Mouse (Mus musculus) cerebral cortex, adult 2 months (tissue): Measurements from ENCODE around the gene 0610012G03Rik.

Experiments used
- WGBS: fragments of 180-500 bp; shearing (Covaris S2); methylation state at CpG from one replicate; pipeline ENCODE4 v1.1.7; 2018; 5-methylcytosine and 5-hydroxymethylcytosine counted together

0610012G03Rik gene

GRCm38 (mm10) chr16:31948345-31948774 is at the start of gene 0610012G03Rik, which contains the start of gene Ncbp2:
Gene 0610012G03Rik (minus strand): TSS chr16:31948494.
Gene Ncbp2 (plus strand): TSS chr16:31948513.
- WGBS, result under 1% methylated on average over 55 of the region's 55 CpGs

DNA sequence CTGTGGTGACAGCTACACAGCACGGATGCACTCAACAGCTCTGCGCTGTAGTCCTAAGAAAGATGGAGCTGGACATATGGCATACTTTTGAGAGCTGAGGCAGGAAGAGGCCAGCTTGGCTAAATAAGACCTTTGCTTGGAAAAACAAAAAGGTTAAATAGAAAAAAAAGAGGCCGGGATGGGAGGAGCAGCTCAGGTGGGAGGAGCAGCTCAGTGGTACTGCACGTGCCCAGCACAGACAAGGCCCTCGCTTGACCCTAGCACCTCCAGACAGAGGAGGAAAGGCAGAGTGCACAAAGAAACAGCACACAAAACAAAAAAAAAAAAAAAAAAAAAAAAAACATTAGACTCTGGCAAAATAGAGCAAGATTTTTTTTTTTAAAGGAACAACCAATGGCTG is 48.1 kb upstream of the 0610012G03Rik start:
- WGBS, result 85% methylated on average over 5 of the region's 5 CpGs

GRCm38 (mm10) chr16:31993195-31993594 is 44.9 kb upstream of the 0610012G03Rik start:
- WGBS, result 97% methylated on average over 4 of the region's 4 CpGs

DNA sequence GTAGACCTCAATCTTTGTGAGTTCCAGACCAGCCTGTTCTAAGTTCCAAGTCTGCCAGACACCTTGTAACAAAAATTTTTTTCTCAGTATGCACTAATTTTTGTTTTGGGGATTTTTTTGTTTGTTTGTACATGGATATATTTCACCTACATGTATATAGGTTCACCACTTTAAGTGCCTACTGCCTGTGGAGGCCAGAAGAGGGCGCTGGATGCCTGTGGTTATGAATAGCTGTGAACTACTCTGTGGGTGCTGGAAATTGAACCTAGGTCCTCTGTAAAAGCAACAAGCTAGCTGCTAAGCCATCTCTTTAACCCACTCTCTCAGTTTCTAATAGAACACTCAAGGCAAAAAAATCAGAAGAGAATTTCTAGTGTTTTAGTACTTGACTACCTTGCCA is 43.7 kb upstream of the 0610012G03Rik start:
- WGBS, result 46% methylated on average over 1 of the region's 1 CpGs

DNA sequence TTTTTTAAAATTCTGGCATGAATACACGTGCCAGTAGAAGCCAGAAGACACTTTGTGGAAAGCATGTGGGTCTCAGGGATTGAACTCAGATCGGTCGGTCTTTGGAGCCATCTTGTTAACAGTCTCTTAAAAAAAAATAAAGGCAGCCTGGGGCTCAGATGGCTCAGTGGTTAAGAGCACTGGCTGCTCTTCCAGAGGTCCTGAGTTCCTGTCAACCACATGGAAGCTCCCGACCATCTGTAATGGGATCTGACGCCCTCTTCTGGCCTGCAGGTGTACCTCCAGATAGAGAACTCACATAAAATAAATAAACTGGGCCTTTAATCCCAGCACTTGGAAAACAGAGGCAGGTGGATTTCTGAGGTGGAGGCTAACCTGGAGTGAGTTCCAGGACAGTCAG is 32.7 kb upstream of the 0610012G03Rik start:
- 75% methylated on average over 5 of the region's 5 CpGs for WGBS

DNA sequence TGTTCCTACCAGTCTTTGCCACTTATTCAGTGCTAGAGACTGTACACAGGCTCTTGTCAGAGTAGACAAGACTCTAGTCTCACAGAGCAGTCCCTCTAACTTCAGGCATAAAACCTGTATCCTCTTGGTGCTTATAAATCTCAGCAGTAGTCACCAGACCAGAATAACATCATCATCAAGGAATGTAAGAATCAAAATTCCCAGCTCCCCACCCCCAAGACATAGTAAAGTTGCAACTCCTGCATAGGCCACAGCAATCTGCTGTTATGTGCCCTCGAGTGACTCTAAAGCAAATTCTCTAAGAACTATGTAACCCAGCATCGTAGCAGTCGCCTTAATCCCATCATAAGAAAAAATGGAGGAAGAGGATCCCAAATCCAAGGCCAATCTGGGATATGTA is 31.2 kb upstream of the 0610012G03Rik start:
- WGBS, result 96% methylated on average over 3 of the region's 3 CpGs

DNA sequence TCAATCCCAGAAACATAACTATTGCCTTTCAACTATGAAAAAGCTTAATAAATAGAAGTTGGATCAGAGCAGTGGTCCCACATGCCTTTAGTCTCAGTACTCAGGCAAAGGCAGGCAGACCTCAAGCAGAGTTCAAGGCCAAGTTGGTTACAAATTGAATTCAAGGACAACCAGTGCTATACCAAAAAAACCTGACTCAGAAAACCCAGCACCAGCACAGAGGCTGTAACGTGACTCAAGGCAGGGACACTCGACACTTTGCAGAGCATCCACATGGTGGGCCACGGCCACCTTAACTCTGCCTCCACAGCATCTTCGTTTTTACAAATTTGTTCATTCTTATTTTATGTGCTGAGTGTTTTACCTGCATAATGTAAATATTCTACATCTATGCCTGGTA is 27.0 kb upstream of the 0610012G03Rik start:
- WGBS, result 92% methylated on average over 4 of the region's 4 CpGs

DNA sequence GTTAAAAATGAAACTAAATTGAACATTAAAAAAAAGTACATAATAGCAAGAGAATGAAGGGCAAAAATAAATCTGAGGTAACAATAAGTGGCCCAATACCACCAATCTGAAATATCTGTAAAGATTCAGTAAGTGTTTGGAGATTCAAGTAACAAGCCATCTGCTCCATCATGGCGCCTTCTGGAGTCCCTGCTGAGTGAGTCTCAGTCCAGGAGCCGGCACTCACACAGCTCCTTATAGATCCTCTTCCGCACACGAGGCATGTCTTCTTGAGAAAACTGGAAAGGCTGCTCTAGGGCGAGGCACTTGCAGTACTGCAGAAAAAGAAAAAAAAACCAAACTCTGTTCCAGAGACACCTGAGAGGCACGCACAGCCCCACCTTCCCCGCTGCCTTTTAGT is 14.9 kb upstream of the 0610012G03Rik start:
- 64% methylated on average over 7 of the region's 7 CpGs for WGBS

DNA sequence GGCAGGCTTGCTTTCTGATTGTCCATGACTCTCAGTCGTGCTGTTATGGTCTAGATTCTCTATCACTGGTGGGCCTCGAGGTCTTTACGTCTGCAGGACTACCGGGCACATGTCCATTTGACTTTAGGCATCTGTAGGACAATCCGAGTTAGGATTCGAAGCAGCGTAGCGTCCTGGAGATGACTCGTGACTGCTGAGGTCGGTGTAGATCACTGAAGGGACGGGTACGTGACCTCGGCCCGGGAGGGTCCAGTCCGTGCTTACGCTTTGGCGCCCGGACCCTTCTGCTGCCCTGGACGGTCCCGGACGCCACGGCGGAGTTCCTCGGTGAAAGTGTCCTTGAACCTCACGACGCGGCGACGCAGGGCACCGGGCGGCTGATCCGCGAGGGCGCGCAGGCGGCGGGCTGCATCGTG is 385 bp downstream of the 0610012G03Rik start:
- WGBS, result under 1% methylated on average over 38 of the region's 38 CpGs

- WGBS, result 15% methylated on average over 8 of the region's 8 CpGs
Measured at GRCm38 (mm10) chr16:31947333-31947732, 961 bp downstream of the 0610012G03Rik start.

DNA sequence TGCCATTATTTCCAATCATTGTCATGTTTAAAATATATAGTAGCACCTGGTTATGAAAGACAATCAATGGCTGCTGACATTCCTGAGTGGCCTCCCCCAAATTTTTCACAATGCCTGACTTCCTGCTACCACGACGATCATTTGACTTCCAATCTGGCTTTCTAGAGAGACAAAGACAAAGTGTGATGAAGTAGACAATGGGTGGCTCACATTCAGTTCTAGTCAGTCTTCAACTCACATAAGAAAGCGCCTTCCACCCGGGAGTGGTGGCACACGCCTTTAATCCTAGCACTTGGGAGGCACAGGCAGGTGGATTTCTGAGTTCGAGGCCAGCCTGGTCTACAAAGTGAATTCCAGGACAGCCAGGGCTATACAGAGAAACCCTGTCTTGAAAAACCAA is 2.3 kb downstream of the 0610012G03Rik start:
- 75% methylated on average over 6 of the region's 6 CpGs for WGBS

DNA sequence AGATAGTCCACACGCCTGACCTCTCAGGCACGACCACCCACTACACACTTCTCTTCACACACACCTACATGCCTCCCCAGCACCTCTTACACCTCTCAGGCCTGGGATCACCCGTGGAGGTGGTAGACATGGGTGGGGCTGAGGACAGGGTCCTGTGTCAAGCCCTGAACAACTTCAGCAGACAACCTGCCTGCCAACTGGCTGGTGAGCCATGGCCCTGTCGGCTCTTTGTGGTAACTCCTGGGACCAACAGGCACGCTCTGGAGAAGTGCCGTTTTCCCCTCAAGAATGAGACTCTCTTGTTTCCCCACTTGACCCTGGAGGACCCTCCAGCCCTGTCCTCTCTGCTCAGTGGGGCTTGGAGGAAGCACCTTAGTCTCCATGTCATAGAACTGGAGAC is 2.9 kb downstream of the 0610012G03Rik start:
- 69% methylated on average over 6 of the region's 6 CpGs for WGBS

DNA sequence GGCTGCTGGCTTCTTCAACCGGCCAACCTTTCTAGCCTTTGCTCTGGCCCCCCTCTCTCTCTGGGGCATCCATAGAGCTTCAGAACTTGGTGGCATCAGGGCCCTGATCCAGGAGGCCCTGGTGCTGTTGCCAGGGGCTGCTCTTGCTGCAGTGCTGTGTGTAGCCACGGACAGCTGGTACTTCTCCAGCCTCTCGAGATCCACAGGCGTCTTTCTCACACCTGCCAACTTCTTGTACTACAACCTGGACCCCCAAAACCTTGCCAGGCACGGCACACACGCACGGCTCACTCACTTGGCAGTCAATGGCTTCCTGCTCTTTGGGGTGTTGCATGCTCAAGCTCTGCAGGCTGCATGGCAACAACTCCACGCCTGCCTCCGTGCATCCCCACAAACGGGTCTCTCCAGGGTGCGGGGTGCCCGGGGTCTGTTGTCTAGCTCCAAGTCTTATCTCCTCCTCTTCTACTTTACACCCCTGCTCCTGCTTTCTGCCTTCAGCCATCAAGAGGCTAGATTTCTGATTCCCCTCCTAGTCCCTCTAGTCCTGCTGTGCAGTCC is 3.5 kb downstream of the 0610012G03Rik start:
- 64% methylated on average over 12 of the region's 12 CpGs for WGBS

GRCm38 (mm10) chr16:31943980-31944379 is 4.3 kb downstream of the 0610012G03Rik start:
- 6% methylated on average over 10 of the region's 10 CpGs for WGBS

GRCm38 (mm10) chr16:31940586-31940985 is 7.7 kb downstream of the 0610012G03Rik start:
- WGBS, result 81% methylated on average over 2 of the region's 2 CpGs

DNA sequence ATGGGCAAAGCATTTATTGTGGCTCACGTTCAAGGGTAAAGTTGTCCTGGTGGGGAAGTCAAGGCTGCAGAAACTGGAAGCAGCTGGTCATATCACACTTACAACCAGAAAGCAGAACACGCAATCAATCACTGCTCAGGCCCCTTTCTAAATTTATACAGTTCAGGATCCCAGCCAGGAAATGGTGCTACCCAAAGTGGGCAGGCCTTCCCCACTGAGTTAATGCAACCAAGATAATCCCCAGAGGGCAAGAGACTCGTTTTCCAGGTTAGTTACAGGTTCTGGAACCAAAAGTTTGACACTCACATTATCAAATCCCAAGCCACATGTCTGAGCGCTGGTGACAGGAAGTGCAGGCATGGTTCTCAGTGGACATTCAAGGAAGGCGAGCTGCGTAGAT is 9.4 kb downstream of the 0610012G03Rik start:
- WGBS, result 73% methylated on average over 6 of the region's 6 CpGs

DNA sequence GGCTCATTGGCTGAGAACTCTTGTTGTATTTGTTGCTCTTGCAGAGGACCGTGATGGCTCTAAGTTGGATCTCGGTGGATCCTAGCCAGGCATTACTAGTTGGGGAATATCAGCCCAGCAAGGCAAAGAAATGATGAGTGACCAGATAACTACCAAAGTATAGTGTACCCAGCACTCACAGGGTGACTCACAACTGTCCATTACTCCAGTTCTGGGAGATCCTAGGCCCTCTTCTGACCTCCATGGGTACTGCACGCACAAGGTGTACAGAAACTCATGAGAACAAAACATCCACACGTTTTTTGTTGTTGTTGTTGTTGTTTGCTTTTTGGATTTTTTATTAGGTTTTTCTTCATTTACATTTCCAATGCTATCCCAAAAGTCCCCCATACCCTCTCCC is 11.7 kb downstream of the 0610012G03Rik start:
- WGBS, result 82% methylated on average over 4 of the region's 4 CpGs

DNA sequence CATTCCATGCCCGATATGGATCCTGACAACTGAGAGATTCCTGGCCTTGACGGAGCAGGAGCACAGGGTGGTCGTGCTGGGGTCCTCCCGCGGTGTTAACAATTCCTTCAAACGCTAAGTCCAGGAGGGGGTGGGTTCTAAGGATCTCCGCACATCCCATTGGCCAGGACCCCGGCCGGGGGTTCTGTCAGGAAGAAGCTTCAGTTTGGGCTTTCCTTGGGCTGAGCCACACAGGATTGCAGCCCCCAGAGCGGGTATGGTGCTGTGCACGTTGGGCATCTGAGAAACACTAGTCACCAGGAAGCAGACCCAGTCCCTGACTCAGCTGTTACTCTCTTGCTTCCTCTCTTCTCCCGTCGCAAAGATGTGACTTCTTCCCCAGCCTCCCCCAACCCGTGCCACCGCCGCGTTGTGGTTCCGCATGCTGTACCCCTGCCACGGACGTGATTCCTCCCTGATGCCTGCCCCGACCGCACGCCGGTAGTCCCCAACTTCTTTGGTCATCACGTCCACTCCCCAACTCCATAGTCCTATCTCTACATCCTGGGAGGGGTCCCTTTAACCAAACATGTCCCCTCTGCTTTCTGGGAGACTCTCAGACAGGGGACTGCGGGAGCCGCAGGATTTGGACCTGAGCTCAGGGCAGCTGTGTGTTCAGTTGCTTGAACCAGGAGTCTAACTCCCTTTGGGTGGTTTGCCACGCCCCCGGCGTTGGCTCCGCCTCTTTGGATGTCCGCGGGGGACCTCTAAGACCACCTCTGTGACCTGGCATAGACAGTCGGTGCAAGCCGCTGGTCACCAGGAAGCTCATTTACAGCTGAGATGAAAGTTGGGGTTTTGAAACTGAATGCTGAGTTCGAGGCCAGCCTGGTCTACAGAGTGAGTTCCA is 13.0 kb downstream of the 0610012G03Rik start:
- 5% methylated on average over 36 of the region's 36 CpGs for WGBS

DNA sequence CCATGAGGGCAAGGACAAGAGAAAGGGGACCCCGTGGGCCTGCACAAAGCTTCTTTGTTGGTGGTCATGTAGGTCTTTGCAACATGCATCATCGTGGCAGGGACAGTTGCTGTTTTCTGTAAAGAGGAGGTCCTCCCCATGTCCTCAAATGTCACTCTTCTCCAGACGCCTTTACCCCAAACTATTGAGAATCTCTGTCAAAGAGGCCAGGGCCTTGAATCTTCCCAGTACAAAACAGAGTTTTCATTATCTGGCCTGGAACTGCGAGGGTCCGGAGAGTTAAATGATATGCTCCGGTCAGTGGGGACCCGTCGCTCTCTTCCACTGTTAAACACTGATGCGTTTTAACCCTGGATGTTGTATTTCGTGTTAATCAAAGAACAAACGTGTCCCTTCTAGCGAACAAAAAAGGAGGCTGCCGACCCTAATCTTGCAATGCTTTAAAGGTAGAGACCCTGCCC is 13.7 kb downstream of the 0610012G03Rik start:
- 26% methylated on average over 13 of the region's 13 CpGs for WGBS

- 5% methylated on average over 42 of the region's 42 CpGs for WGBS
Measured at GRCm38 (mm10) chr16:31933751-31934549, 14.3 kb downstream of the 0610012G03Rik start, which contains the start of gene Pigz. Gene Pigz (plus strand): TSS chr16:31933851.

GRCm38 (mm10) chr16:31932840-31933697 is 15.2 kb downstream of the 0610012G03Rik start:
- WGBS, result under 1% methylated on average over 50 of the region's 50 CpGs
